Mouse (Mus musculus): ENCODE measurements around the gene Scnm1.
"Not testable (repeated sequence)": the region's sequence is repeated elsewhere in the genome, so short reads cannot be mapped to it uniquely, and the experiment has no call there.

DNA sequence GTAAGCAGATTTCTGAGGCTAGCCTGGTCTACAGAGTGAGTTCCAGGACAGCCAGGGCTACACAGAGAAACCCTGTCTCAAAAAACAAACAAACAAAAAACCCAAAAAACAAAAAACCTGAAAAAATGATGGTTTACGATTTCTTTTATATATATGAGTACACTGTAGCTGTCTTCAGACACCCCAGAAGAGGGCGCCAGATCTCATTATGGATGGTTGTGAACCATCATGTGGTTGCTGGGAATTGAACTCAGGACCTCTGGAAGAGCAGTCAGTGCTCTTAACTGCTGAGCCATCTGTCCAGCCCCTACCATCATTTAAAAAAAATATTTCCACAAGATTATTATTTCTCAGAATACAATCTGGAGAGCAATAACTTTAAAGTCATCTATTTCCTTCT is 1.4 kb downstream of the Scnm1 start:
- TF ChIP-seq CTCF (IDR thresholded peaks at IDR 0.05; ENCODE audit: extremely low read depth, insufficient read length, insufficient replicate concordance, low read depth, low read length), result peak; percentile 22; the same call in 1 of the 2 replicates
- TF ChIP-seq POLR2A (IDR thresholded peaks at IDR 0.05; ENCODE audit: low read depth, low read length), result not testable (repeated sequence)

All from small intestine, adult 2 months (tissue).